Mouse (Mus musculus): ENCODE measurements at regions not wholly inside any gene's neighbourhood (a gene's known extent, or its start where the extent isn't known, plus 50 kb on each side); places are given as distances from the start of the nearest gene placed in this dataset.

GRCm38 (mm10) chr9:23137682-23138210 is 85.1 kb upstream of the Bmper start:
- Histone ChIP-seq H3K4me3 (replicated peaks; ENCODE audit: insufficient read depth, low read depth, low read length) (no peak overlapping the region), H3K4me1 (ENCODE audit: control insufficient read depth, insufficient read depth, low read length) (no peaks in the 10 kb centered on the region), H3K27ac (ENCODE audit: insufficient read depth, low read length) (no peak overlapping the region), H3K27me3 (ENCODE audit: control insufficient read depth, insufficient read depth, low read length) (no peaks in the 10 kb centered on the region)
- no peak for DNase-seq
- TF ChIP-seq POLR2A (IDR thresholded peaks at IDR 0.05; ENCODE audit: borderline replicate concordance, insufficient read depth, low read length): no peak
- WGBS: 74% methylated on average over 5 of the region's 5 CpGs

GRCm38 (mm10) chr9:23139580-23140162 is 83.2 kb upstream of the Bmper start:
- WGBS: 36% methylated on average over 4 of the region's 4 CpGs
- no peak overlapping the region for H3K27ac ChIP-seq (ENCODE audit: insufficient read depth, low read length)
- DNase-seq: no peak
- no peaks in the 10 kb centered on the region for H3K27me3 ChIP-seq (ENCODE audit: control insufficient read depth, insufficient read depth, low read length)
- no peaks in the 10 kb centered on the region for H3K4me1 ChIP-seq (ENCODE audit: control insufficient read depth, insufficient read depth, low read length)
- H3K4me3 ChIP-seq (replicated peaks; ENCODE audit: insufficient read depth, low read depth, low read length): no peak overlapping the region
- no peak for TF ChIP-seq CTCF (IDR thresholded peaks at IDR 0.05; ENCODE audit: borderline replicate concordance, insufficient read depth, low read depth, low read length)
- no peak for TF ChIP-seq POLR2A (IDR thresholded peaks at IDR 0.05; ENCODE audit: borderline replicate concordance, insufficient read depth, low read length)

- DNase-seq: no peak
- Histone ChIP-seq H3K27ac (ENCODE audit: insufficient read depth, low read length) (no peak overlapping the region), H3K27me3 (ENCODE audit: control insufficient read depth, insufficient read depth, low read length) (no peaks in the 10 kb centered on the region; the same call in 1 of the 2 replicates), H3K4me3 (replicated peaks; ENCODE audit: insufficient read depth, low read depth, low read length) (no peak overlapping the region), H3K4me1 (ENCODE audit: control insufficient read depth, insufficient read depth, low read length) (0 out of 2 replicates have a peak, but pooled peaks cover 2% of the 10 kb centered on the region)
- TF ChIP-seq POLR2A (IDR thresholded peaks at IDR 0.05; ENCODE audit: borderline replicate concordance, insufficient read depth, low read length): no peak
- TF ChIP-seq CTCF (IDR thresholded peaks at IDR 0.05; ENCODE audit: borderline replicate concordance, insufficient read depth, low read depth, low read length): no peak
- 86% methylated on average over 7 of the region's 7 CpGs for WGBS
Observed at GRCm38 (mm10) chr9:23144281-23144680, 78.6 kb upstream of the Bmper start.

GRCm38 (mm10) chr9:23150338-23150737 is 72.5 kb upstream of the Bmper start:
- no peak for DNase-seq
- no peak overlapping the region for H3K4me3 ChIP-seq (replicated peaks; ENCODE audit: insufficient read depth, low read depth, low read length)
- no peaks in the 10 kb centered on the region for H3K27me3 ChIP-seq (ENCODE audit: control insufficient read depth, insufficient read depth, low read length)
- no peak for TF ChIP-seq POLR2A (IDR thresholded peaks at IDR 0.05; ENCODE audit: borderline replicate concordance, insufficient read depth, low read length)
- TF ChIP-seq CTCF (IDR thresholded peaks at IDR 0.05; ENCODE audit: borderline replicate concordance, insufficient read depth, low read depth, low read length): no peak
- 98% methylated on average over 6 of the region's 6 CpGs for WGBS
- H3K27ac ChIP-seq (ENCODE audit: insufficient read depth, low read length): no peak overlapping the region
- H3K4me1 ChIP-seq (ENCODE audit: control insufficient read depth, insufficient read depth, low read length): 0 out of 2 replicates have a peak, but pooled peaks cover 2% of the 10 kb centered on the region

GRCm38 (mm10) chr9:23150874-23151273 is 72.0 kb upstream of the Bmper start:
- Histone ChIP-seq H3K27ac (ENCODE audit: insufficient read depth, low read length) (no peak overlapping the region), H3K27me3 (ENCODE audit: control insufficient read depth, insufficient read depth, low read length) (no peaks in the 10 kb centered on the region), H3K4me3 (replicated peaks; ENCODE audit: insufficient read depth, low read depth, low read length) (no peak overlapping the region), H3K4me1 (ENCODE audit: control insufficient read depth, insufficient read depth, low read length) (0 out of 2 replicates have a peak, but pooled peaks cover 2% of the 10 kb centered on the region)
- 93% methylated on average over 3 of the region's 3 CpGs for WGBS
- TF ChIP-seq POLR2A (IDR thresholded peaks at IDR 0.05; ENCODE audit: borderline replicate concordance, insufficient read depth, low read length): no peak
- no peak for TF ChIP-seq CTCF (IDR thresholded peaks at IDR 0.05; ENCODE audit: borderline replicate concordance, insufficient read depth, low read depth, low read length)
- DNase-seq: no peak

GRCm38 (mm10) chr9:23151953-23152490 is 70.9 kb upstream of the Bmper start:
- no peak overlapping the region for H3K27ac ChIP-seq (ENCODE audit: insufficient read depth, low read length)
- H3K4me3 ChIP-seq (replicated peaks; ENCODE audit: insufficient read depth, low read depth, low read length): no peak overlapping the region
- 20% methylated on average over 1 of the region's 1 CpGs for WGBS
- TF ChIP-seq POLR2A (IDR thresholded peaks at IDR 0.05; ENCODE audit: borderline replicate concordance, insufficient read depth, low read length) (no peak), CTCF (IDR thresholded peaks at IDR 0.05; ENCODE audit: borderline replicate concordance, insufficient read depth, low read depth, low read length) (no peak)
- DNase-seq: no peak
- no peaks in the 10 kb centered on the region for H3K4me1 ChIP-seq (ENCODE audit: control insufficient read depth, insufficient read depth, low read length)
- no peaks in the 10 kb centered on the region for H3K27me3 ChIP-seq (ENCODE audit: control insufficient read depth, insufficient read depth, low read length)

GRCm38 (mm10) chr9:23156820-23157570 is 65.9 kb upstream of the Bmper start:
- TF ChIP-seq POLR2A (IDR thresholded peaks at IDR 0.05; ENCODE audit: borderline replicate concordance, insufficient read depth, low read length): no peak
- no peaks in the 10 kb centered on the region for H3K27me3 ChIP-seq (ENCODE audit: control insufficient read depth, insufficient read depth, low read length)
- H3K27ac ChIP-seq (ENCODE audit: insufficient read depth, low read length): no peak overlapping the region
- no peaks in the 10 kb centered on the region for H3K4me1 ChIP-seq (ENCODE audit: control insufficient read depth, insufficient read depth, low read length)
- no peak overlapping the region for H3K4me3 ChIP-seq (replicated peaks; ENCODE audit: insufficient read depth, low read depth, low read length)
- WGBS: 20% methylated on average over 5 of the region's 5 CpGs
- DNase-seq: no peak

GRCm38 (mm10) chr9:23158499-23158898 is 64.4 kb upstream of the Bmper start:
- no peak overlapping the region for H3K4me3 ChIP-seq (replicated peaks; ENCODE audit: insufficient read depth, low read depth, low read length)
- TF ChIP-seq POLR2A (IDR thresholded peaks at IDR 0.05; ENCODE audit: borderline replicate concordance, insufficient read depth, low read length) (no peak), CTCF (IDR thresholded peaks at IDR 0.05; ENCODE audit: borderline replicate concordance, insufficient read depth, low read depth, low read length) (no peak)
- no peak for DNase-seq
- WGBS: 85% methylated on average over 1 of the region's 1 CpGs
- no peaks in the 10 kb centered on the region for H3K4me1 ChIP-seq (ENCODE audit: control insufficient read depth, insufficient read depth, low read length)
- no peaks in the 10 kb centered on the region for H3K27me3 ChIP-seq (ENCODE audit: control insufficient read depth, insufficient read depth, low read length)
- H3K27ac ChIP-seq (ENCODE audit: insufficient read depth, low read length): no peak overlapping the region
